Mouse (Mus musculus): ENCODE measurements around the gene Ankrd54.

DNA sequence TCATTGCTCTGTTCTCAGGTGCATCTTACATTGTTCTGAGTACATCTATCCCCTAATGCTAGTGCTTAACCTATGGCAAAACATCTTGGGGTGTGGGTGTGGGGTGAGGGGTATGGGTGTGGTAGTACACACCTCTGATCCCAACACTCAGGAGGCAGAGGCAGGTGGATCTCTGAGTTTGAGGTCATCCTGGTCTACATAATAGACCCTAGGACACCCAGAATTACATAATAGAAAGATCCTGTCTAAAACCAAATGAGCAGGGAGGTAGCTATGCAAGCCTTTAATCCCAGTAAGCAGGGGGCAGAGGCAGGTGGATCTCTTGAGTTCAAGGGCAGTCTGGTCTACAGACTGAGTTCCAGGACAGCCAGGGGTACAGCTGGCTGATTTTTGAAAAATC, 11.1 kb upstream of the Ankrd54 start:
- TF ChIP-seq CTCF (IDR thresholded peaks at IDR 0.05; ENCODE audit: extremely low read depth, insufficient read depth, low read length) (no peak), POLR2A (IDR thresholded peaks at IDR 0.05; ENCODE audit: extremely low read depth, insufficient read depth, low read length) (no peak)
